Comparison of ENCODE assay signal across 8 mouse cellular contexts in the genomic region with DNA sequence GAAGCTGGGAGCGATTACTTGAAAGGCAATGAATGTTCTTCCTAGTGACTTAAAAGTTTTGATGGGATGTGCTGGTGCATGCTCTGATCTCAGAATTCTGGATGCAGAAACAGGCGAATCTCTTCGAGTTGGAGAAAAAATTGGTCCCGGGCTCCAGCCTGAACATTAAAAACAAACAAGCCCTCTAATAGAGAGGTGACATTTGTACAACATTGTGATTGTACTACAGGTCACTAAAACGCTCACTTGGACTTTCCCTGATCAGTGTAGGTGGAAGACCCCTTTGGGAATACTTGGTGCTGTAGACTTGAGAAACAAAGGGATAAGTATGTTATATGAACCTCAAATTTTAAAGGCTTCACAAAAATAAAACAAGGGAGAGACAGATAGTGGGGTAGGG. TPM values are rescaled to one million over a fixed set of nuclear protein-coding genes. Genes with fewer than 3 reads are reported as not detected.
DNase-seq lines count a peak whose midpoint lies in the region; ATAC-seq lines count a peak whose summit lies in the region.

No protein-coding gene starts in this region.

- H3K9ac ChIP-seq in kidney, embryonic 15.5 days, result peak overlapping the region; percentile 65
- H3K9ac ChIP-seq in hindbrain, embryonic 14.5 days, result peak overlapping the region; percentile 66
- peak overlapping the region; percentile 72; the same call in 1 of the 2 replicates for H3K9ac ChIP-seq in midbrain, embryonic 14.5 days (replicated peaks; ENCODE audit: low read length)

- H3K36me3 ChIP-seq in kidney, embryonic 15.5 days, result peaks cover 12% of the 10 kb centered on the region
- H3K36me3 ChIP-seq in hindbrain, embryonic 14.5 days (replicated peaks; ENCODE audit: control insufficient read depth, insufficient read depth), result peaks cover 13% of the 10 kb centered on the region
- peaks cover 11% of the 10 kb centered on the region for H3K36me3 ChIP-seq in midbrain, embryonic 14.5 days (ENCODE audit: control insufficient read depth, insufficient read depth, low read length)

- H3K4me1 ChIP-seq in kidney, embryonic 15.5 days, result peaks cover 28% of the 10 kb centered on the region
- 0 out of 2 replicates have a peak, but pooled peaks cover 3% of the 10 kb centered on the region for H3K4me1 ChIP-seq in brown adipose tissue, adult 24 weeks (ENCODE audit: control insufficient read depth, insufficient read depth, insufficient read length, low read length)
- H3K4me1 ChIP-seq in hindbrain, embryonic 14.5 days (replicated peaks; ENCODE audit: control insufficient read depth, insufficient read depth, low read length), result peaks cover 19% of the 10 kb centered on the region
- peaks cover 11% of the 10 kb centered on the region for H3K4me1 ChIP-seq in midbrain, embryonic 14.5 days (ENCODE audit: control insufficient read depth, insufficient read depth, low read length)

- peak overlapping the region; percentile 89 for H3K4me3 ChIP-seq in kidney, embryonic 15.5 days (replicated peaks)
- peak overlapping the region; percentile 87 for H3K4me3 ChIP-seq in brown adipose tissue, adult 24 weeks (ENCODE audit: insufficient read depth, low read depth, low read length)
- H3K4me3 ChIP-seq in hindbrain, embryonic 14.5 days (replicated peaks; ENCODE audit: low read length), result peak overlapping the region; percentile 83
- peak overlapping the region; percentile 72 for H3K4me3 ChIP-seq in midbrain, embryonic 14.5 days (replicated peaks; ENCODE audit: low read depth, low read length)

- peak overlapping the region; percentile 98 for H3K27ac ChIP-seq in kidney, embryonic 15.5 days
- H3K27ac ChIP-seq in brown adipose tissue, adult 24 weeks (replicated peaks; ENCODE audit: low read depth, low read length), result no peak overlapping the region
- peak overlapping the region; percentile 95 for H3K27ac ChIP-seq in hindbrain, embryonic 14.5 days
- H3K27ac ChIP-seq in midbrain, embryonic 14.5 days (replicated peaks; ENCODE audit: low read depth, low read length), result peak overlapping the region; percentile 98

- no peaks in the 10 kb centered on the region for H3K27me3 ChIP-seq in kidney, embryonic 15.5 days
- H3K27me3 ChIP-seq in hindbrain, embryonic 14.5 days (ENCODE audit: control insufficient read depth, insufficient read depth, low read length), result no peaks in the 10 kb centered on the region
- H3K27me3 ChIP-seq in midbrain, embryonic 14.5 days (ENCODE audit: control insufficient read depth, insufficient read depth, low read length), result no peaks in the 10 kb centered on the region

- no peak for ATAC-seq in kidney, embryonic 15.5 days (replicated peaks; ENCODE audit: low FRiP score)
- no peak for ATAC-seq in hindbrain, embryonic 14.5 days (ENCODE audit: low FRiP score)
- ATAC-seq in midbrain, embryonic 14.5 days (ENCODE audit: low FRiP score, low TSS enrichment), result no peak

- 34% methylated on average over 5 of the region's 5 CpGs for WGBS in kidney, embryonic 15.5 days
- 27% methylated on average over 5 of the region's 5 CpGs for WGBS in hindbrain, embryonic 14.5 days
- 28% methylated on average over 5 of the region's 5 CpGs for WGBS in midbrain, embryonic 14.5 days

- no peak for DNase-seq in kidney, adult 11 months
- DNase-seq in hindbrain, embryonic 14.5 days (ENCODE audit: low spot score), result peak; percentile 53
- peak; percentile 53 for DNase-seq in midbrain, embryonic 14.5 days
- DNase-seq in urinary bladder, postnatal 36 days (ENCODE audit: low spot score in 2 of 2), result no peak
- no peak for DNase-seq in spleen, postnatal 14 days (ENCODE audit: low spot score in 2 of 2)
- no peak for DNase-seq in right cerebral cortex, postnatal 10 days (ENCODE audit: low spot score in 2 of 2)

- no peaks in the 10 kb centered on the region for H3K9me3 ChIP-seq in kidney, embryonic 15.5 days (replicated peaks)
- H3K9me3 ChIP-seq in hindbrain, embryonic 14.5 days (ENCODE audit: control insufficient read depth, low read length), result no peaks in the 10 kb centered on the region
- H3K9me3 ChIP-seq in midbrain, embryonic 14.5 days (ENCODE audit: control insufficient read depth, low read length), result no peaks in the 10 kb centered on the region

- peak overlapping the region; percentile 80 for H3K4me2 ChIP-seq in kidney, embryonic 15.5 days
- H3K4me2 ChIP-seq in hindbrain, embryonic 14.5 days (replicated peaks), result peak overlapping the region; percentile 74
- H3K4me2 ChIP-seq in midbrain, embryonic 14.5 days (ENCODE audit: low read length), result peak overlapping the region; percentile 78

RNA-seq across cellular contexts. Expression of a gene that starts 1.8 kb away (rescaled TPM):
- 20.6 and 25.9 TPM in 2 replicates for polyA plus RNA-seq in kidney, embryonic 15.5 days (2015; fragmentation: Nextera tagmentation; extraction: Ambion mirVana)
- 1.7 and 2.9 TPM in 2 replicates for polyA plus RNA-seq in brown adipose tissue, adult 24 weeks (2012; ENCODE audit: insufficient read depth, insufficient read length, missing spikeins)
- polyA plus RNA-seq in hindbrain, embryonic 14.5 days (2014; fragmentation: Nextera tagmentation; extraction: Ambion mirVana), result 25.5 and 28.6 TPM in 2 replicates
- 25.9 and 27.8 TPM in 2 replicates for polyA plus RNA-seq in midbrain, embryonic 14.5 days (2014; fragmentation: Nextera tagmentation; extraction: Ambion mirVana)

RNA-seq across cellular contexts. Expression of a gene that starts 18.9 kb away (rescaled TPM):
- polyA plus RNA-seq in kidney, embryonic 15.5 days (2015; fragmentation: Nextera tagmentation; extraction: Ambion mirVana), result 82.4 and 93.2 TPM in 2 replicates
- polyA plus RNA-seq in brown adipose tissue, adult 24 weeks (2012; ENCODE audit: insufficient read depth, insufficient read length, missing spikeins), result 18.2 and 30.3 TPM in 2 replicates
- polyA plus RNA-seq in hindbrain, embryonic 14.5 days (2014; fragmentation: Nextera tagmentation; extraction: Ambion mirVana), result 49.6 and 50.1 TPM in 2 replicates
- polyA plus RNA-seq in midbrain, embryonic 14.5 days (2014; fragmentation: Nextera tagmentation; extraction: Ambion mirVana), result 46.7 and 55.5 TPM in 2 replicates

RNA-seq across cellular contexts. Expression of a gene that starts 20.9 kb away (rescaled TPM):
- 491 and 504 TPM in 2 replicates for polyA plus RNA-seq in kidney, embryonic 15.5 days (2015; fragmentation: Nextera tagmentation; extraction: Ambion mirVana)
- polyA plus RNA-seq in brown adipose tissue, adult 24 weeks (2012; ENCODE audit: insufficient read depth, insufficient read length, missing spikeins), result 357 and 467 TPM in 2 replicates
- 228 and 259 TPM in 2 replicates for polyA plus RNA-seq in hindbrain, embryonic 14.5 days (2014; fragmentation: Nextera tagmentation; extraction: Ambion mirVana)
- 246 and 266 TPM in 2 replicates for polyA plus RNA-seq in midbrain, embryonic 14.5 days (2014; fragmentation: Nextera tagmentation; extraction: Ambion mirVana)

RNA-seq across cellular contexts. Expression of a gene that starts 26.5 kb away (rescaled TPM):
- polyA plus RNA-seq in kidney, embryonic 15.5 days (2015; fragmentation: Nextera tagmentation; extraction: Ambion mirVana), result 258 and 306 TPM in 2 replicates
- 2.4 and 3.6 TPM in 2 replicates for polyA plus RNA-seq in brown adipose tissue, adult 24 weeks (2012; ENCODE audit: insufficient read depth, insufficient read length, missing spikeins)
- 14.1 and 17.1 TPM in 2 replicates for polyA plus RNA-seq in hindbrain, embryonic 14.5 days (2014; fragmentation: Nextera tagmentation; extraction: Ambion mirVana)
- 3.7 and 11.2 TPM in 2 replicates for polyA plus RNA-seq in midbrain, embryonic 14.5 days (2014; fragmentation: Nextera tagmentation; extraction: Ambion mirVana)

RNA-seq across cellular contexts. Expression of a gene that starts 34.5 kb away (rescaled TPM):
- 29.3 and 29.7 TPM in 2 replicates for polyA plus RNA-seq in kidney, embryonic 15.5 days (2015; fragmentation: Nextera tagmentation; extraction: Ambion mirVana)
- 27.8 and 28.8 TPM in 2 replicates for polyA plus RNA-seq in brown adipose tissue, adult 24 weeks (2012; ENCODE audit: insufficient read depth, insufficient read length, missing spikeins)
- 9.0 and 11.2 TPM in 2 replicates for polyA plus RNA-seq in hindbrain, embryonic 14.5 days (2014; fragmentation: Nextera tagmentation; extraction: Ambion mirVana)
- polyA plus RNA-seq in midbrain, embryonic 14.5 days (2014; fragmentation: Nextera tagmentation; extraction: Ambion mirVana), result 7.0 and 7.4 TPM in 2 replicates

Comparison
In these comparisons a context has a peak if more than half of its experiments do, and no peak if none do; other contexts are left out.
1. DNase-seq: peak in hindbrain, embryonic 14.5 days (single experiment) and midbrain, embryonic 14.5 days (single experiment); none in kidney, adult 11 months (single experiment), urinary bladder, postnatal 36 days (0 of 2), spleen, postnatal 14 days (0 of 2) and right cerebral cortex, postnatal 10 days (0 of 2).
2. Peak in every context shown above with its lines, with median percentiles within 50 percentile points of each other: H3K4me2 ChIP-seq, H3K4me3 ChIP-seq and H3K9ac ChIP-seq.